13 mouse cellular contexts compared by ENCODE assay signal in the genomic region with DNA sequence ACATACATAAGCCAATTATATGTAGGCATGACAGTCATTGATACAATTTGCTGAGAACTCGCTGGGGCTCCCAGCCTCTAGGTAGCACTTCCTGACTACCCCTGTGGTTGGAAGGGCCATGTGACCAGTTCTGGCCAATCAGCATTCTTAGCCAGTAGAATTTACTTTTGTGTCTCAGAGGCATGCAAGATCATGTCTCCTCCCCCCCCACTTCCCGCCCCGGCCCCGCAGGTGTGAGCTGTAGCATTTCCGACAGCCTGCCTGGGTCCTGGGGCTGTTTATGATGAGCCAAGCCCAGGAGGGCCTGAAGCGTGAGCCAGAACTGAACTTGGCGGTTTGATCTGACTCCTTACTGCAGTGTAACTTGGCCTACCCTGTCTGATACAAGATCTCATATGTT. TPM values are rescaled to one million over a fixed set of nuclear protein-coding genes. Genes with fewer than 3 reads are reported as not detected.
A peak's percentile ranks its signal among the peaks of the same experiment; 100 is the strongest.
DNase-seq lines count a peak whose midpoint lies in the region; ATAC-seq and TF ChIP-seq lines count a peak whose summit lies in the region.
"Had no signal": no experiment of that assay in that cellular context is flagged by ENCODE, and none has a peak within 500 bp of the region (broad histone marks: within the 10 kb centered on the region; RNA-seq: fewer than 3 reads in every experiment).

No protein-coding gene starts in this region.

- H3K9ac ChIP-seq in MEL (ENCODE audit: control insufficient read depth, low read depth, low read length, poor library complexity, severe bottlenecking): 0 out of 2 replicates have a peak overlapping the region, but pooled peaks have one; percentile 19
- no peak overlapping the region for H3K9ac ChIP-seq in lung, embryonic 16.5 days (ENCODE audit: low read length)
- H3K9ac ChIP-seq in forebrain, embryonic 16.5 days (replicated peaks; ENCODE audit: low read depth, low read length): no peak overlapping the region
- H3K9ac ChIP-seq: hindbrain, embryonic 13.5 days; liver, embryonic 15.5 days had no signal

- no peak for TF ChIP-seq CTCF in MEL (IDR thresholded peaks at IDR 0.05 in 2 of 3, conservative IDR thresholded peaks at IDR 0.05 in 1 of 3; ENCODE audit: control insufficient read depth in 1 of 3, insufficient read depth in 1 of 3, low read depth in 2 of 3, low read length in 3 of 3, poor library complexity in 1 of 3, severe bottlenecking in 1 of 3)

- ATAC-seq in lung, embryonic 16.5 days (ENCODE audit: low read depth): peak; percentile 10; the same call in 1 of the 2 replicates
- ATAC-seq in monocyte, adult 5-6 weeks (replicated peaks; ENCODE audit: insufficient number of reproducible peaks, low FRiP score, low TSS enrichment, poor library complexity, severe bottlenecking): no peak
- ATAC-seq in forebrain, embryonic 16.5 days: no peak

- peaks cover 0 to 4% of the 10 kb centered on the region in 2 experiments; a peak in 2 of 4 replicates for H3K36me3 ChIP-seq in MEL (ENCODE audit: control insufficient read depth in 1 of 2, insufficient read depth in 2 of 2, low read length in 2 of 2)
- H3K36me3 ChIP-seq in lung, embryonic 16.5 days (ENCODE audit: control insufficient read depth, insufficient read depth, low read length): no peaks in the 10 kb centered on the region
- H3K36me3 ChIP-seq in forebrain, embryonic 16.5 days (ENCODE audit: control insufficient read depth, insufficient read depth): no peaks in the 10 kb centered on the region
- H3K36me3 ChIP-seq: hindbrain, embryonic 13.5 days; liver, embryonic 15.5 days had no signal

- no peak overlapping the region for H3K4me2 ChIP-seq in lung, embryonic 16.5 days (ENCODE audit: low read depth, low read length)
- no peak overlapping the region for H3K4me2 ChIP-seq in forebrain, embryonic 16.5 days (ENCODE audit: low read length)
- H3K4me2 ChIP-seq: hindbrain, embryonic 13.5 days; liver, embryonic 15.5 days had no signal

- H3K9me3 ChIP-seq in MEL (replicated peaks; ENCODE audit: insufficient read depth, low read length): no peaks in the 10 kb centered on the region
- H3K9me3 ChIP-seq in lung, embryonic 16.5 days (ENCODE audit: control insufficient read depth, low read length): no peaks in the 10 kb centered on the region
- no peaks in the 10 kb centered on the region for H3K9me3 ChIP-seq in forebrain, embryonic 16.5 days (ENCODE audit: control insufficient read depth, low read length)
- H3K9me3 ChIP-seq: hindbrain, embryonic 13.5 days; liver, embryonic 15.5 days had no signal

- DNase-seq in CD4-positive helper T cell, adult 2 months (ENCODE audit: low read depth, low spot score): peak; percentile 95
- DNase-seq in MEL (ENCODE audit: low read depth, low spot score): peak; percentile 76
- peak; percentile 77 to 78 for DNase-seq in spleen, postnatal 36 days (ENCODE audit: low spot score in 2 of 2)
- DNase-seq in frontal cortex, postnatal 10 days (ENCODE audit: low spot score in 2 of 2): no peak
- DNase-seq in right cerebral cortex, adult 18-20 months: no peak
- DNase-seq: adrenal gland, adult 2 months; cerebellum, postnatal 36 days; layer of hippocampus, adult 9-11 months had no signal

- H3K27ac ChIP-seq in MEL (ENCODE audit: control insufficient read depth, low read depth, low read length): no peak overlapping the region
- H3K27ac ChIP-seq in lung, embryonic 16.5 days (ENCODE audit: low read length): no peak overlapping the region
- no peak overlapping the region for H3K27ac ChIP-seq in forebrain, embryonic 16.5 days (ENCODE audit: low read length)
- H3K27ac ChIP-seq: hindbrain, embryonic 13.5 days; liver, embryonic 15.5 days had no signal

- peaks cover 0 to 15% of the 10 kb centered on the region in 2 experiments; a peak in 2 of 4 replicates for H3K4me1 ChIP-seq in MEL (ENCODE audit: control insufficient read depth in 1 of 2, insufficient read depth in 2 of 2, low read length in 2 of 2)
- no peaks in the 10 kb centered on the region for H3K4me1 ChIP-seq in lung, embryonic 16.5 days (replicated peaks; ENCODE audit: control insufficient read depth, insufficient read depth, low read length)
- H3K4me1 ChIP-seq in forebrain, embryonic 16.5 days (replicated peaks; ENCODE audit: control insufficient read depth, insufficient read depth, low read length): peaks cover 4% of the 10 kb centered on the region
- H3K4me1 ChIP-seq: hindbrain, embryonic 13.5 days had no signal

- TF ChIP-seq RAD21 in MEL (IDR thresholded peaks at IDR 0.05; ENCODE audit: low read depth, low read length): no peak

- no peaks in the 10 kb centered on the region for H3K27me3 ChIP-seq in MEL (ENCODE audit: control insufficient read depth in 1 of 2, insufficient read depth in 2 of 2, low read length in 2 of 2)
- no peaks in the 10 kb centered on the region; the same call in 1 of the 2 replicates for H3K27me3 ChIP-seq in lung, embryonic 16.5 days (ENCODE audit: control insufficient read depth, insufficient read depth, low read depth, low read length)
- H3K27me3 ChIP-seq in forebrain, embryonic 16.5 days (replicated peaks; ENCODE audit: control insufficient read depth, insufficient read depth, low read length): no peaks in the 10 kb centered on the region

- H3K79me2 ChIP-seq in MEL (ENCODE audit: control insufficient read depth, insufficient read depth, low read length, poor library complexity): no peaks in the 10 kb centered on the region

- WGBS in lung, embryonic 16.5 days: 33% methylated on average over 7 of the region's 7 CpGs
- WGBS in forebrain, embryonic 16.5 days: 76% methylated on average over 7 of the region's 7 CpGs

- no peak for TF ChIP-seq EP300 in MEL (IDR thresholded peaks at IDR 0.05; ENCODE audit: low read depth in 1 of 2, low read length in 2 of 2)

- H3K4me3 ChIP-seq in MEL (ENCODE audit: control insufficient read depth in 1 of 2, insufficient read depth in 1 of 2, low read depth in 2 of 2, low read length in 2 of 2): no peak overlapping the region
- no peak overlapping the region for H3K4me3 ChIP-seq in lung, embryonic 16.5 days (ENCODE audit: low read length)
- H3K4me3 ChIP-seq in forebrain, embryonic 16.5 days (replicated peaks; ENCODE audit: low read length): no peak overlapping the region
- H3K4me3 ChIP-seq: hindbrain, embryonic 13.5 days; liver, embryonic 15.5 days had no signal

- 0 out of 4 replicates have a peak, but pooled peaks of 1 of the 2 experiments have one; percentile 27 for TF ChIP-seq POLR2A in MEL (IDR thresholded peaks at IDR 0.05; ENCODE audit: control insufficient read depth in 1 of 2, insufficient read depth in 1 of 2, low read depth in 1 of 2, low read length in 2 of 2, poor library complexity in 1 of 2)

TF ChIP-seq in MEL, 35 proteins besides CTCF, POLR2A, EP300 and RAD21:
- peak; percentile 70 to 89 for TF ChIP-seq USF2 (IDR thresholded peaks at IDR 0.05; ENCODE audit: borderline replicate concordance in 1 of 2, insufficient read depth in 1 of 2, low read depth in 1 of 2, low read length in 2 of 2)
- TF ChIP-seq E2F4 (IDR thresholded peaks at IDR 0.05; ENCODE audit: borderline replicate concordance, low read depth, low read length): no peak
- TF ChIP-seq ZC3H11A (IDR thresholded peaks at IDR 0.05; ENCODE audit: low read depth, low read length): no peak
- TF ChIP-seq SIN3A (IDR thresholded peaks at IDR 0.05; ENCODE audit: low read length): no peak
- TF ChIP-seq TBP (IDR thresholded peaks at IDR 0.05; ENCODE audit: low read depth, low read length): no peak
- no peak for TF ChIP-seq ZKSCAN1 (IDR thresholded peaks at IDR 0.05; ENCODE audit: low read depth, low read length)
- TF ChIP-seq USF1 (IDR thresholded peaks at IDR 0.05; ENCODE audit: low read depth, low read length): peak; percentile 98
- peak; percentile 81 for TF ChIP-seq ELF1 (IDR thresholded peaks at IDR 0.05; ENCODE audit: low read depth, low read length)
- no peak for TF ChIP-seq NELFE (IDR thresholded peaks at IDR 0.05; ENCODE audit: low read depth, low read length)
- TF ChIP-seq GATA1 (IDR thresholded peaks at IDR 0.05; ENCODE audit: low read depth, low read length): no peak
- no peak for TF ChIP-seq TAL1 (IDR thresholded peaks at IDR 0.05; ENCODE audit: low read length)
- TF ChIP-seq ZMIZ1 (IDR thresholded peaks at IDR 0.05; ENCODE audit: low read depth, low read length): no peak
- TF ChIP-seq GABPA (IDR thresholded peaks at IDR 0.05; ENCODE audit: low read depth, low read length): no peak
- no peak for TF ChIP-seq MYC (IDR thresholded peaks at IDR 0.05; ENCODE audit: low read depth, low read length)
- no peak for TF ChIP-seq KAT2A (conservative IDR thresholded peaks at IDR 0.05; ENCODE audit: low read depth, low read length)
- no peak for TF ChIP-seq RCOR1 (IDR thresholded peaks at IDR 0.05; ENCODE audit: low read depth, low read length)
- no peak for TF ChIP-seq NRF1 (IDR thresholded peaks at IDR 0.05; ENCODE audit: insufficient read depth, low read depth, low read length, poor library complexity, severe bottlenecking)
- TF ChIP-seq POLR2AphosphoS5 (IDR thresholded peaks at IDR 0.05; ENCODE audit: borderline replicate concordance, low read depth, low read length): no peak
- TF ChIP-seq ZNF384 (IDR thresholded peaks at IDR 0.05; ENCODE audit: low read depth, low read length): no peak
- peak; percentile 92 for TF ChIP-seq MAX (IDR thresholded peaks at IDR 0.05; ENCODE audit: low read length)
- no peak for TF ChIP-seq CHD1 (IDR thresholded peaks at IDR 0.05; ENCODE audit: low read depth, low read length)

RNA-seq across cellular contexts. Expression of a gene that starts 52.3 kb away (rescaled TPM):
- total RNA-seq in MEL (2012; rRNA removed): 12.2 and 13.4 TPM in 2 replicates
- polyA plus RNA-seq in MEL (2012; ENCODE audit: insufficient read depth in 1 of 2, insufficient read length in 2 of 2, low read depth in 1 of 2, low replicate concordance in 2 of 2, missing spikeins in 1 of 2): 10 to 100 TPM in 1 of 2 experiments, not detected in 1; 12.1 TPM
- 13.5 and 13.6 TPM in 2 replicates for polyA plus RNA-seq in lung, embryonic 16.5 days (2015; fragmentation: Nextera tagmentation; extraction: Ambion mirVana)
- 4.7 to 14.6 TPM (median 5.0 TPM) in 3 replicates for total RNA-seq in monocyte, adult 5-6 weeks (2017)
- 9.3 and 11.6 TPM in 2 replicates for polyA plus RNA-seq in forebrain, embryonic 16.5 days (2015; fragmentation: Nextera tagmentation; extraction: Ambion mirVana)

Comparison
In these comparisons a context has a peak if more than half of its experiments do, and no peak if none do; other contexts are left out.
1. DNase-seq: peak in CD4-positive helper T cell, adult 2 months (single experiment), MEL (single experiment) and spleen, postnatal 36 days (2 of 2); none in frontal cortex, postnatal 10 days (0 of 2) and right cerebral cortex, adult 18-20 months (single experiment).